Mouse (Mus musculus): ENCODE measurements around the gene Snrpg.
A peak's percentile ranks its signal among the peaks of the same experiment; 100 is the strongest.
"Not testable (repeated sequence)": the region's sequence is repeated elsewhere in the genome, so short reads cannot be mapped to it uniquely, and the experiment has no call there.

Gene Snrpg

DNA sequence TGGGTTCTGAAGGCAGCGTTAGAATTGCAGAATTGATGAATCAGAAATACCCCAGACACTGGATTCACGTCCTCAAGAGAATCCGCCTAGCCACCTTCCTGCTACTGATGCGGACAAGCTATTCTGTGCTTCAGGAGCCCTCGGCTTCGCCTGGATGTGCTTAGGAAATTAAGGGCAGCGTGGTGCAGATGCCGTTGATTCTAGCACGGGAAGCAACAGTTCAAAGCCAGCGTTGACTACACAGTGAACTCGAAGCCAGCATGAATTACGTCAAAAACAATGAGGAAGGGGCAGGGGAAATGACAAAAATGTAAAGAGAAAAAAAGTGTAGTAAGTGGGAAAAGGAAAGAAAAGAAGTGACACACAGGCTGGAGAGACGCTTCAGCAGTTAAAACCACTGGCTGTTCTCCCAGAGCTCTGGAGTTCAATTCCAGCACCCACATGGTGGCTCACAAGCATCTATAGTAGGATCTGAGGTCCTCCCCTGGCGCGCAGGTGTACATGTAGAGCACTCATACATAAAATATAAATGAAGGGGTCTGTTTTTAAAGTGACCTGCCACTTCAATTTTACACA, at the start of gene Snrpg:
Gene Snrpg (plus strand): TSS at position 541 of the 576 bp plus-strand sequence.
- DNase-seq (ENCODE audit: low spot score), result no peak

DNA sequence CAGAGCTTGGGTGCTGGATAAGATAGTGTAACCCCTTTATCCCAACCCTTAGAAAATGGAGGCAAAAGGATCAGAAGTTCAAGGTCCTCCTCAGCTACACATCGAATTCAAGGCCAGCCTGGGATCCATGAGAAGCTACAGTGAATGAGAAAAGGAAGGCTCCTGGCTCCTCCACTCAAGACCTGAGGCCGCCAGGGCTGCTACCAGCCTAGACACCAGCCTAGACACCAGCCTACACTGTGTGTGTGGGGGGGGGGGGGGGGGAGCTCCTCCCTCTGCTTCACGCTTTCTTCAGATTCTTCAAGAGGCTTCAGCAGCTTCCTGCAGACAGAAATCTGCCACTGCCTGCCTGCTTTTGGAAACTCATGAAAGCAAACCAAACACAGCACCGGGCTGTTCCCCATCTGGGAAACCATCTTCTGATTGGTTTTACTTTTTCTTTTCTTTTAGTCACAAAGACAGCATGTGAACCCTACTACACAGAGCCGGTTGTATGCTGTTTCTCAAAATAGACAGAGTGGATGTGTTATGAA, 49.0 kb upstream of the Snrpg start:
- no peak for DNase-seq (ENCODE audit: low spot score)

DNA sequence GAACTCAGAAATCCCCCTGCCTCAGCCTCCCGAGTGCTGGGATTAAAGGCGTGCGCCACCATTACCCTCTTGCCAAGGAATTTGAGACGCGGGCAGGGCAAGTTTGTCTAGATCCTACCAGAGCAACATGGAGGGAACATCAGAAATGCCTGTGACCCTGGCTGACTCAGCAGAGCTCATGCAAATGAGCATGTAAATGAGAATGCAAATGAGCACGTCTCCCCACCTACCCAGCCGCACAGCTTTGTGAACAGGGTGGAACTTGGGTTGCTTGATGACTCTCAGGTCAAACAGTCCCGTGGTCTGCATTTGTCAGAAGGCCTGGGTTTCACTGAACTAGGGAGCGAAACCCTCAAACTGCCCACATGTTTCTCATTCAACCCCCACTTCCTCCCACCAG, 48.1 kb upstream of the Snrpg start:
- no peak for DNase-seq (ENCODE audit: low spot score)

DNA sequence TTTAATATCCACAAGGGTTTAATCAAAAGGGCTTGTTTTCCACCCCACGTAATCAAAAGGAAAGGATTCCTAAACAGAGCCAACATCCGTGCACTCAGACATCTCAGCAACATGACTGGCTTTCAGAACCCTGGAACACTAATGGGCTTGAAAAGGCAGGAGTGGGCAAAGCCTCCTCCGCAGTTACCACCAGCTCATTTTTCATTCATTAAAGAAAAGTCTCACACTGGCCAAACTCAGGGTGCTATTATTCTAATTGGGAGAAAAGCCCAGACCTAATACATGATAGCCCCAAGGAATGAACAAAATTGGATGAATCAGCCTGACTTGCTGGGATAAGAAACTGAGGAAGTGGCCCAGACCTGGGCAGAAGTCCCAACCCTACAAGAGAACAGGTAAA, 46.7 kb upstream of the Snrpg start:
- DNase-seq (ENCODE audit: low spot score), result no peak

DNA sequence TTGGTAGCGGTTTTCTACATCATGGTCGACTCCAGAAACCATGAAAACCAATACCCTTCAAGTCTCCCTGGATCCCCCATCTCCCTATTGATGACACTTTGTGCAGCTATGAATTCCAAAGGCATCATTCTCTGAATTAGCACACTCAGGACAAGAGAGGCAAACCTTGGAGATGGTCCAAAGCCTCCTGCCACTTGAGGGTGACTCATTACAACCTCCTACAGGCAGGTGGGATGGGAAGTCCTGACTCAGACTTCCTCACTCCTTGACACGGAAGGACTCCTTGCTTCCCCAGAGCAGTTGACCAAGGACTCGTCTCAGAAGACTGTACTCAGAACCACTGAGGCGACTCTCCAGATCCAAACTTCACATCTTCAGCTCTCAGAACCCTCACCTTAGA, 45.5 kb upstream of the Snrpg start:
- no peak for DNase-seq (ENCODE audit: low spot score)

DNA sequence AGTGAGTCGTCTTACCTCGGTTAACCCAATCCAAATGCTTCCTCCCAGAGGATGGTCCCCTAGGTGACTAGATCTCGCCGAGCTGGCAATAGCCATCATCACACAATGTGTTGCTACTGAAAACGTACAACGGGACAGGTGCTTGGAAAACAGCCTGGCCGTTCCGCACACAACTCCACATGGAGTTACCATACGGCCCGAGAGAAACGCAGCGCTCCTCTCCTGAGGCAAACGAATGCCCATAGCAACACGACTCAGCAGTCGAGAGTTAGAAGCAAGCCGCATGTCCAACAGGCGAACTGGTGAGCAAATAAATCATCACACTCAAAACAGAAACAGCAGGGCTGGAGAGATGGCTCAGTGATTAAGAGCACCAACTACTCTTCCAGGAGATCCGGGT, 44.2 kb upstream of the Snrpg start:
- DNase-seq (ENCODE audit: low spot score), result no peak

DNA sequence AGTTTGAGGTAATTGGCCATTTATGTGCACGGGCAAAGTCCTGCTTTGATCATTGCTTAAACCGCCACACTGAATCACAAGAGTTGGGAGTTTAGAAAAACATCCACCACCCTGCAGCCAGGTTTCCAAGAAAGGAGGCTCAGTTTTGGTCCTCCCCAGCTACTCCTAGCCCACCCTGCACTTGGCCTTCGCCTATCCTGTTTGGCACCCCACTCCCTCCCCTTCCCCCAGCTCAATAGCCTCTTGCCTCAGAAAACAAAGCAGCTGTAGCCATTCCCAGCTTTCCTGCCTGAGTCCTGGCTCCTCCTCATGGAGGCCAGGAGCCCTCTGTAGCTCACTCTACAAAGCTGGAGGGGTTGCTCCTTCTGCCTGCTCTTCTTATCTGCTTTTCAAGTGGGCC, 42.7 kb upstream of the Snrpg start:
- no peak for DNase-seq (ENCODE audit: low spot score)

DNA sequence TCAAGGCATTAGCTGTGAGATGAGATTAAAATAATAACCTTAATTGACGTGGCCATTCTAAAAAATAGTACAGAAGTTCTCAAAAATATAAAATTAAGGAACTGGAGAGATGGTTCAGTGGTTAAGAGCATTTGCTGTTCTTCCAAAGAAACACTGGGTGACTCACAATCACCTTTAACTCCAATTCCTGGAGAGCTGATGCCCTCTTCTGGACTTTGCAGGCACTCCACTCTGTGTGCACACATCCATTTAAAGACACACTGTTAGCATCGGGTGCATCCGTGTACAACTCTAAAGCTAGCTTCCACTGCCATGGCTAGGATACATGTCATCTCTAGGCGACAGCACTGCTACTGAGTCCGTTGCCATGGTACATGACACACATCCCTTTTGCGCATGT, 41.2 kb upstream of the Snrpg start:
- no peak for DNase-seq (ENCODE audit: low spot score)

DNA sequence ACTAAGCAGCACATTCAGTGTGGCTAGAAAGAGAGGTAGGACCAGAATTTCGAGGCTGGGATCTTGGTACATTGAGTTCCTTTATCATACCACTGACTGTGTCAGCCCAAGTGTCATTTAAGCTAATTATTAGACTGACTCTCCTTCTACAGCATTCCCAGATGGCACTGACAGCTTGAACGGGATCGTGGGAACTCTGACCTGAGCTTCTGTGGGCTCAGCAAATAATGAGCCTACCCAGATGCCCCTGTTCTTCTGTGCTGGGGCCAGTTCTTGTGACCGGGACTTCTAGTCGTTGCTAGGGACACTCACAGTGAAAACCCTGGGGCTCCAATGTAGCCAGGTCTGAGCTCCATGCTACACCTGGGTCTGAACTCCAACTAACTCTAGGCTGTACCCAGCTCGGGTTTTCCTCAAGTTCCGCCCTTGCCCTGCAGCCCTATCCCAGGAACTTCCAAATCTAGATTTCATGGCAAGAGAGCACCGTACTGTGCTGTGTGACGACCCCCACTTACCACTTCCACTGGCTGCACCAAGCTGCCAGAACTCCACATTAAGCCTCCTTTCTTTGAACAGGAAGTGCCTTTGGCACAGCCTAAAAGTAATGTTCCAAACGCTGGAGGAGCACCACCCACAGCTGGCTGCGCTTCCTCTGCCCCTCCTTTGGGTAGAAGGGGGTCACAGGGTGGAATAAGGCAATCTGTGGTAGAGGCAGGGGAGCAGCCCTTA, 35.8 kb upstream of the Snrpg start:
- DNase-seq (ENCODE audit: low spot score), result no peak

DNA sequence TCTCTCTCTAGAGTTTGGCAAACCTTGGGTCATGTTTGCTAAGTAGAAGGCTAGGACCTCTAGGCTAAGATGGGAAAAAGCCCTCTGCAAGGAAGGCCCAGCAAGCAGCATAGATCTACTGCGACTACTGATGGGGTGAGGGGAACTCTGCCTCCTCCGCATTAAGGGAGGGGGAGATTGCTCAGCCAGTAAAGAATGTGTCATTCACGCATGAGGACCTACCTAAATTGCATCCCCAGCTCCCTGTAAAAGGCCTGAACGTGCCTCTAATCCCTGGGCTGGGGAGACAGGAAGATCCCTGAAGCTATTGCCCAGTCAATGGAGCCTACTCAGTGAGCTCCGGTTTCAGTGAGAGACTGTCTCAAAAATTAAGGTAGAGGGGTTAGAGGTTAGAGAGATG, 35.2 kb upstream of the Snrpg start:
- no peak for DNase-seq (ENCODE audit: low spot score)

DNA sequence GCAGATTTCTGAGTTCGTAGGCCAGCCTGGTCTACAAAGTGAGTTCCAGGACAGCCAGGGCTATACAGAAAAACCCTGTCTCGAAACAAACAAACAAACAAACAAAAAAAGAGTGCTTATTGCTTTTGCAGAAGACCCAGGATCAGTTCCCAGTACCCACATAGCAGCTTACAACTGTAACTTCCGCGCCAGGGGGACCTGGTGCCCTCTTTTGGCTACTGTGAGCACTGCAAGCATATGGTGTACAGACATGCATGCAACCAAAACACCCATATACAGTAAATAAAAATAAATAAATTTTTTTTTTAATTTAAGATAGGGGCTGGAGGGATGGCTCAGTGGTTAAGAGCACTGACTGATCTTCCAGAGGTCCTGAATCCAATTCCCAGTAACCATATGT, 34.8 kb upstream of the Snrpg start:
- not testable (repeated sequence) for DNase-seq (ENCODE audit: low spot score)

DNA sequence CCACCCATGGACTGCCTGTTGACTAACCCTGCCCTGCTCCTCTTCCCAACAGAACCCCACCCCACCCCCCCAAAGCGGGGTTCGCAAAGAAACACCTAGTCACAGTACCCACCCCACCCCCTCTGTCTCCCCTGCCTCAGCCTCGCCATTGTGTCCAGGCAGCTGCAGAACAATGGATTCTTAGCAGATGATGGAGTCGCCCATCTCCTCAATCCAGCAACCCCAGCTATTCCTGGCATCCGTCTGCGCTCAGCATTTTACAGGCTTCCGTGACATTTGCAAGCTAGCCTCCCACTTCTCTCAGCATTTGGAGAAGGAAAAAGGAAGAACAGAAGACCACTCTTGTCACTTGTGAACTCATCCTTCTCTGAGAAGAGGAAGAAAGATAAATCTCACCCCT, 27.4 kb upstream of the Snrpg start:
- no peak for DNase-seq (ENCODE audit: low spot score)

DNA sequence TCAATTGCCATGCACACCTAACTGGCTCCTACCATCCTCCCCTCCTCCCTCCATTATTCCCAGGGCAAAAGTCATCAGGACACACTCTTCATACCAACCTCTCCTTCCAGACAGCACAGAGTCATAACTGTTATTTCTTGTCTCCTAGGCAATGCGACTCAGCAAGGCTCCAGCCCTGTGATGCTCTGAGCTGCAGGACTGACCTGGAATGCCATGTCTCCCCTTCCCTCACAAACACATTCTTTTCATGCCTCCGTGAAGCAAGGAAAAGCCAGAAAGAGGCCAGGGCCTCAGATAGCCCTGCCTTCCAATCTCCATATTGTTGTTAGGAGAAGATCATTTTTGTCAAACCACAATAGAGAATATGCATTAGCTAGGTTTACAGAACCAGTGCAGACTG, 25.0 kb upstream of the Snrpg start:
- no peak for DNase-seq (ENCODE audit: low spot score)

DNA sequence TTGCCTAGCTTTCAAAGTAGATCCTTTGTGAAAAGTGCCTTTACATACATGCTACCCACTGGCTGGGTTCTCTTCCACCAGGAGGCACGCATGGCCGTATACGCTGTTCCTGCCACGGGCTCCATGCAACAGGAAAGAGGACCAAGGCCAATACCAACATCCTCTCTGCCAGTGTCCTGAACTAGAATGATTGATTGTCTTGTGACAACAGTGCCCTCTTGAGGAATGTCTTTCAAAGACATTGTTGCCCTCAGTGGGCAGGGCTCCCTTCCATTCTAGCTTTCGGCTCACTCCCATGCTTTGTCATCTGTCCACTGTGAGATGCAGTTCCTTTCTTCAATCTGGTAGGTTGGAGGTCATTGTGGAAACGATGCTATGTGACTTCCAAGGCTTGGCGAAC, 21.8 kb upstream of the Snrpg start:
- no peak for DNase-seq (ENCODE audit: low spot score)

DNA sequence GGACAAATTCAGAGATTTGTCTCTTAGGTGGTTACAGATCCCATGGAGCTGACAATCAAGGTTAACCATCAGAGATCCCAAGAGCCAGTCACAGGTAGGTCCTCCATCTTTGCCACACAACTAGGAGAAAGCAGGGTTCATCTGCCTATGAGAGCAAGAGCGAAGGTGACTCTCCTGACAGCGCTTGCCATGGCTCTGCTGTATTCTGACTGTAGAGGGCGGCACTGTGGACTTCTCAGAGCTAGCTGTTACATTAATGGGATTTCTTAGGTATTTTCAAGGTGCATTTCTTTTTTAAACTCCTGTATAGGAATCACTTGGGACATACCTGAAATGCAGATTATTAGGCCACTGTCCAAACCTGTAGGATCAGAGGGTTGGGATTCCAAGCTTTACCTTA, 16.2 kb upstream of the Snrpg start:
- DNase-seq (ENCODE audit: low spot score), result no peak

DNA sequence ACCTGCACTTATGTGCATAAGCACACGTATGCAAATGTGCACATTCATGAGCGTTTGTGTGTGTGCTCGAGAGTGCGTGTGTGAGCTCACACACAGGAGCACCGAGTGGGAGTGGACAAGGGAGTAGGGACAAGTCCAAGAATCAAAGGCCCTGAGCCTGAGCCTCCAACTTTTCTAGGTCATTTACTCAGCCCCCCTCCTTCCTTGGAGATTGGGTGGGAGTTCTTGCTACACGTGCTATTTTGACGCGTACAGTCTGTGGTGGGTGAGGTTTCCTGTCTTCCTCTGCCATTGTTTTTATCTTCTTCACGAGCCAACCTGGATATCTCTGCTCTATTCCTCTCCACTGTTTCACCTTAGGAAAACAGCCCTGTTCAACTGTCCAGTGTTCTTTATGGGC, 14.1 kb upstream of the Snrpg start:
- DNase-seq (ENCODE audit: low spot score), result no peak

DNA sequence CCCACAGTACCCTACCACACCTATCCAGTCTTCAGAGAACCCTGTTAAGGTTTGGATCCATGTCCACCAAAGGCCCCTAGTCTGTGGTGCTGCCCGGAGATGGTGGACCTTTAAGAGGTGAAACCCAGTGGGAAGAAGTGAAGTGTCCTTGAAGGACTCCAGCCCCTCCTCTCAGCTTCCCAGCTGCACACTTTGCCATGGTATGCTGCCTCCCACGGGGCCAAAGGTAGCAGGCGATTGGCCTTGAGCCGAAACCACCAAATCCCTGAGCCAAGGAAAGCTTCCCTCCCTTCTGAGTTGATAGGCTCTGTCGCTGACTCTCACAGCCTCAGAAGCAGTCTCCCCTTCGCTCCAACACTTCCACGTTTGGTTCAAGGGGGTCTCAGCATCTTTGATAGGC, 10.4 kb upstream of the Snrpg start:
- DNase-seq (ENCODE audit: low spot score), result peak; percentile 62

DNA sequence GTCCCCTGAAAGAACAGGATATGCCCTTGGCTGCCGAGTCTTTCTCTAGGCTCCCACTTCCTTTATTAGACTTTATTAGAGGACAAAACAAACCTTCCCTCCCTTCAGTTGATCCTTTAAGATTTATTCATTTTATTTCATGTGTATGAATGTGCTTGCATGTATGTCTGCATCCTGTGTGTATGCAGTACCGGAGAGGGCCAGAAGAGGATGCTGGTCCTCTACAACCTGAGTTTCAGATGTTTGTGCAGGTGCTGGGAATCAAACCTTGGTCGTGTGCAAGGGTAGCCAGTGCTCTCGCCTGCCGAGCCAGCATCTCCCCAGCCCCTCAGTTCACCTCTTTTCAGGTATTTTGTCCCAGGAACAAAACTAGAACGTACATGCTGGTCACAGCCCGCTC, 9.7 kb upstream of the Snrpg start:
- DNase-seq (ENCODE audit: low spot score), result no peak

DNA sequence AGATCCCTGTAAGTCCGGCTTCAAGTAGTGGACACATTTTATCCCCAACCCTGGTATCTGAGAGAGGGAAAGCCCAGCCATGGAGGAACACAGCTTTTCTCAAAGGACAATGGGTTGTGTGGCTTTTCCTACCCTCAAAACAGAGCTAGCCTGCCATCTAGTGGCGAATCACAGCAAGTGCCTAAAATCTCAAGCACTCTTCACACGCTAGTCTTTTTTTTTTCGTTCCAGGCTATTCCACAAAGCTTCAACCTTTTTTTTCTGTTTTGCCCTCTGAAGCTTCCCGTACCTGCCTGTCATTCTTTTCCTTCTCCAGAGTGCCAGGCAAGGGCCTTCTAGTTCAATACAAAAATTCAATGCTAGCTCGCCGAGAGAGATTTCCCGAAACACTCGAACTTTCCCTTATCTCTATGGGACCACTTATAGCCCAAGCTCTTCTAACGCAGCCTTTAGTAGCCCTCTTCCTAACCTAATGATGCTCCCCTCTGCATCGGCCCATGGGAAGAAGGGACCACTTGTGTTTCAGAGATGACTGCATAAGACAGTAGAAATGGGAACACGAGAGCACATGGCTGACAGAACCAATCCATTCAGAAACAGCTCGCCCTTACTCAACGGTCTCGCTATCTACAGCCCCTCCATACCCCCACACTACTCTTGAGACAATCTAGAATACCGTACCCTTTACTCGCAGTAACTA, 6.5 kb upstream of the Snrpg start:
- peak; percentile 86 for DNase-seq (ENCODE audit: low spot score)

DNA sequence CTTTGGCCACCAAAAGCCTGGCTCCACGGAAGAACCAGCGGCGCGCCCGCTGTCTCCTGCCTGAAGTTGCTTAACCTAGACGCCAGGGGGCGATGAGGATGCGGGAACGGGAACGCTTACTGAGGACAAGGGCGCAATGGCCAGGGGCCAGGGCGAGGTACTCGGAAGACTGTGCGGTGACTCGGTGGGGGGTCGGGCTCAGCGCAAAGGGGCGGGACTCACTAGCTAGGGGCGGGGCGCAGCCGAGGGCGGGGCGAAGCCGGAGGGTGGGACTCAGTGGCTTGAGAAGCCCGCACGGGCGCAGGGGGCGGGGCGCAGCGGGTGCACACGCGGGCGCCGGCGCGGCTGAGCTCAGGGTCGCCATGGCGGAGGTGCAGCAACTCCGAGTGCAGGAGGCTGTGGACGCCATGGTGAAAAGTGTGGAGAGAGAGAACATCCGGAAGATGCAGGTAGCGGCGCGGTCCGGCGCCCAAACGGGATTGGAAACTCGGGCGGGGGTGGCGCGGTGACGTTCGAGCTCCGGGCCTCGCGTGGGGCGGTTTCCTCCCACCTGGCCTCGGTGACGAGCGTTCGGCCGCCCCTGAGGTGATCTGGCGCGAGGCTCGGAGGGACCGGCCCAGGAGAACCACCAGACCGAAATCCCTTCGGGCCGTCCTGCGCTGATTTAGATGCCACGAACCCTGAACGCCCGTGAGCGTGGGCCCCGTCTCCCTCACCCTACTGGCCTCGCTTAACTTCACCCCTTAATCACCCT, 5.6 kb upstream of the Snrpg start, which contains the start of gene Fam136a:
Gene Fam136a (plus strand): TSS at position 276 of the 754 bp plus-strand sequence.
- peak; percentile 97 for DNase-seq (ENCODE audit: low spot score)

DNA sequence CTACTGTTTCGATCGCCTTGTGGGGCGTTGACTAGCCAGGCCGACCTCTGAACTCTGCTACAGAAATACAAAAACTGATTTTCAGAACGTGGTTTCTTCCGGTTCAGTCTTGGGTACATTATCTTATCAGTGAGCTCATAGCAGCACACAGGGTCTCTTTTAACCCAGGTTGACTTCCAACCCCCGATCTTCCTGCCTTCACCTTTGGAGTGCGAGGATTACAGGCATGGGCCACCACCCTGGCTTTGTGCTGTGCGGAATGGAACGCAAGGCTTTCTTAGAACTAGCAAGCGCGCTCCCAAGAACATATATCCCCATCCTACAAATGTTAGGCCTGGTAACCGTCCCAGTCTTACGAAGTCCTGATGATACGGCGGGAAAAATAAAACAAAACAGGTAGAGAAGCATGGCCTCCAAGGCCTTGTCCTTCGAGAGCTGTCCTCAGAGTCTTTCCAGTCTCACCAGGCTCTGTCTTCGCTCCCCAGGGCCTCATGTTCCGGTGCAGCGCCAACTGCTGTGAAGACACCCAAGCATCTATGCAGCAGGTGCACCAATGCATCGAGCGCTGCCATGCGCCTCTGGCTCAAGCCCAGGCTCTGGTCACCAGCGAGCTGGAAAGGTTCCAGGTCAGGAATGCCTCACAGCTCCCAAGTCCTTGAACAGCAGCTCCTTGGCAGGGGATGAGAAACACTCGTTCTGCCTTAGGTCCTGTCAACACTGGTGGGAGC, 4.8 kb upstream of the Snrpg start:
- DNase-seq (ENCODE audit: low spot score), result peak; percentile 74

DNA sequence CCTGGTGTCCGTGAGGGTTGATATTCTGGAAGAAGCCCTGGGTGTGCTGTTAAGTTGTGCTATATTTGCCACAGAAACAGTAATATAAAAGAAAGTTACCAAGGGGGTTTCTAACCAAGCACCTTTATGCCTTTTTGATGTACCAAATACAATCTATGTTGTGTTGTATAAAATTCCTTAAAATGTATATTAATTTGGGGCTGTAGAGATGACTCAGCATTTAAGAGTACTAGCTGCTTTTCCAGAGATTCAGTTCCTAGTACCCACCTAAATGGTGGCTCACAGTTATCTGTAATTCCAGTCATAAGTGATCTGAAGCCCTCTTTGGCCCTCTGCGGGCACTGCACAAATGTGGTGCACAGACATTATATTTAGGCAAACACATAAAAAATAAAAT, 4.3 kb upstream of the Snrpg start:
- no peak for DNase-seq (ENCODE audit: low spot score)
